Mouse (Mus musculus): ENCODE data around the gene Sik3. TPM values are rescaled to one million over a fixed set of nuclear protein-coding genes. Genes with fewer than 3 reads are reported as not detected.

Gene Sik3
- polyA plus RNA-seq, 1 experiment: 29.4 TPM

GRCm38 (mm10) chr9:46178595-46178994 is 166.0 kb downstream of the Sik3 start:
- TF ChIP-seq MYOD1 (IDR thresholded peaks at IDR 0.05; ENCODE audit: control insufficient read depth in 1 of 3, insufficient read length in 2 of 3, low read depth in 2 of 3) (peak in 1 of 3 experiments; percentile 2), REST (IDR thresholded peaks at IDR 0.05; ENCODE audit: insufficient read depth, insufficient read length) (no peak)
- no peak overlapping the region for H3ac ChIP-seq (ENCODE audit: control insufficient read depth, insufficient read length)
- H3K4me2 ChIP-seq (ENCODE audit: low read depth): no peak overlapping the region
- no peaks in the 10 kb centered on the region for H3K36me3 ChIP-seq (ENCODE audit: control insufficient read depth, insufficient read depth)
- no peaks in the 10 kb centered on the region for H3K79me2 ChIP-seq (ENCODE audit: control insufficient read depth, insufficient read depth)
- no peaks in the 10 kb centered on the region for H3K27me3 ChIP-seq (ENCODE audit: control insufficient read depth, insufficient read depth, insufficient read length)
- no peak overlapping the region for H3K4me3 ChIP-seq

- H3K27me3 ChIP-seq (ENCODE audit: control insufficient read depth, insufficient read depth, insufficient read length): no peaks in the 10 kb centered on the region
- no peak overlapping the region for H3K4me3 ChIP-seq
- no peak overlapping the region for H3K4me2 ChIP-seq (ENCODE audit: low read depth)
- TF ChIP-seq TCF3 (IDR thresholded peaks at IDR 0.05; ENCODE audit: insufficient read length, low read depth) (no peak), MYOD1 (IDR thresholded peaks at IDR 0.05; ENCODE audit: control insufficient read depth in 1 of 3, insufficient read length in 2 of 3, low read depth in 2 of 3) (no peak), REST (IDR thresholded peaks at IDR 0.05; ENCODE audit: insufficient read depth, insufficient read length) (no peak)
- no peaks in the 10 kb centered on the region for H3K36me3 ChIP-seq (ENCODE audit: control insufficient read depth, insufficient read depth)
- H3K79me2 ChIP-seq (ENCODE audit: control insufficient read depth, insufficient read depth): no peaks in the 10 kb centered on the region
- H3ac ChIP-seq (ENCODE audit: control insufficient read depth, insufficient read length): no peak overlapping the region
These were observed 168.7 kb downstream of the Sik3 start for GRCm38 (mm10) chr9:46181297-46181696.

- Histone ChIP-seq H3ac (ENCODE audit: control insufficient read depth, insufficient read length) (no peak overlapping the region), H3K36me3 (ENCODE audit: control insufficient read depth, insufficient read depth) (no peaks in the 10 kb centered on the region), H3K79me2 (ENCODE audit: control insufficient read depth, insufficient read depth) (no peaks in the 10 kb centered on the region), H3K27me3 (ENCODE audit: control insufficient read depth, insufficient read depth, insufficient read length) (no peaks in the 10 kb centered on the region), H3K4me3 (no peak overlapping the region), H3K4me2 (ENCODE audit: low read depth) (peak overlapping the region; percentile 7)
- TF ChIP-seq SRF (IDR thresholded peaks at IDR 0.05; ENCODE audit: control insufficient read depth, insufficient read length, low read depth) (no peak), TCF3 (IDR thresholded peaks at IDR 0.05; ENCODE audit: insufficient read length, low read depth) (no peak), USF1 (IDR thresholded peaks at IDR 0.05; ENCODE audit: low read depth) (no peak), MYOG (IDR thresholded peaks at IDR 0.05; ENCODE audit: control insufficient read depth in 1 of 3, insufficient read depth in 1 of 3, insufficient read length in 2 of 3, low read depth in 2 of 3) (no peak), E2F4 (IDR thresholded peaks at IDR 0.05; ENCODE audit: insufficient read depth) (no peak), CEBPB (IDR thresholded peaks at IDR 0.05; ENCODE audit: insufficient read depth, poor library complexity, severe bottlenecking) (no peak), MYOD1 (IDR thresholded peaks at IDR 0.05; ENCODE audit: control insufficient read depth in 1 of 3, insufficient read length in 2 of 3, low read depth in 2 of 3) (no peak), REST (IDR thresholded peaks at IDR 0.05; ENCODE audit: insufficient read depth, insufficient read length) (no peak), TCF12 (IDR thresholded peaks at IDR 0.05; ENCODE audit: insufficient read depth, poor library complexity, severe bottlenecking) (no peak)
These were observed 171.9 kb downstream of the Sik3 start for GRCm38 (mm10) chr9:46184542-46184941.

- no peak overlapping the region for H3K4me3 ChIP-seq
These were observed 172.6 kb downstream of the Sik3 start for GRCm38 (mm10) chr9:46185191-46185590.

GRCm38 (mm10) chr9:46186387-46186786 is 173.8 kb downstream of the Sik3 start:
- Histone ChIP-seq H3K79me2 (ENCODE audit: control insufficient read depth, insufficient read depth) (no peaks in the 10 kb centered on the region), H3ac (ENCODE audit: control insufficient read depth, insufficient read length) (no peak overlapping the region), H3K4me2 (ENCODE audit: low read depth) (no peak overlapping the region), H3K27me3 (ENCODE audit: control insufficient read depth, insufficient read depth, insufficient read length) (no peaks in the 10 kb centered on the region), H3K4me3 (no peak overlapping the region), H3K36me3 (ENCODE audit: control insufficient read depth, insufficient read depth) (no peaks in the 10 kb centered on the region)
- TF ChIP-seq SRF (IDR thresholded peaks at IDR 0.05; ENCODE audit: control insufficient read depth, insufficient read length, low read depth): no peak
- TF ChIP-seq MYOD1 (IDR thresholded peaks at IDR 0.05; ENCODE audit: control insufficient read depth in 1 of 3, insufficient read length in 2 of 3, low read depth in 2 of 3): no peak
- TF ChIP-seq POLR2AphosphoS2 (IDR thresholded peaks at IDR 0.05; ENCODE audit: insufficient read length, low read depth): no peak
- no peak for TF ChIP-seq REST (IDR thresholded peaks at IDR 0.05; ENCODE audit: insufficient read depth, insufficient read length)
- no peak for TF ChIP-seq TCF3 (IDR thresholded peaks at IDR 0.05; ENCODE audit: insufficient read length, low read depth)
- TF ChIP-seq CEBPB (IDR thresholded peaks at IDR 0.05; ENCODE audit: insufficient read depth, poor library complexity, severe bottlenecking): no peak

More at GRCm38 (mm10) chr9:46185191-46185590, 172.6 kb downstream of the Sik3 start:
- H3K27me3 ChIP-seq (ENCODE audit: control insufficient read depth, insufficient read depth, insufficient read length): no peaks in the 10 kb centered on the region
- H3K4me2 ChIP-seq (ENCODE audit: low read depth): peak overlapping the region; percentile 7
- no peaks in the 10 kb centered on the region for H3K36me3 ChIP-seq (ENCODE audit: control insufficient read depth, insufficient read depth)
- H3K79me2 ChIP-seq (ENCODE audit: control insufficient read depth, insufficient read depth): no peaks in the 10 kb centered on the region
- no peak for TF ChIP-seq USF1 (IDR thresholded peaks at IDR 0.05; ENCODE audit: low read depth)
- no peak for TF ChIP-seq REST (IDR thresholded peaks at IDR 0.05; ENCODE audit: insufficient read depth, insufficient read length)
- TF ChIP-seq TCF3 (IDR thresholded peaks at IDR 0.05; ENCODE audit: insufficient read length, low read depth): no peak
- no peak for TF ChIP-seq MYOG (IDR thresholded peaks at IDR 0.05; ENCODE audit: control insufficient read depth in 1 of 3, insufficient read depth in 1 of 3, insufficient read length in 2 of 3, low read depth in 2 of 3)
- no peak for TF ChIP-seq SRF (IDR thresholded peaks at IDR 0.05; ENCODE audit: control insufficient read depth, insufficient read length, low read depth)
- no peak for TF ChIP-seq E2F4 (IDR thresholded peaks at IDR 0.05; ENCODE audit: insufficient read depth)
- TF ChIP-seq TCF12 (IDR thresholded peaks at IDR 0.05; ENCODE audit: insufficient read depth, poor library complexity, severe bottlenecking): no peak
- TF ChIP-seq MYOD1 (IDR thresholded peaks at IDR 0.05; ENCODE audit: control insufficient read depth in 1 of 3, insufficient read length in 2 of 3, low read depth in 2 of 3): no peak
- no peak for TF ChIP-seq CEBPB (IDR thresholded peaks at IDR 0.05; ENCODE audit: insufficient read depth, poor library complexity, severe bottlenecking)
- TF ChIP-seq POLR2AphosphoS2 (IDR thresholded peaks at IDR 0.05; ENCODE audit: insufficient read length, low read depth): no peak
- TF ChIP-seq MAX (IDR thresholded peaks at IDR 0.05; ENCODE audit: low read depth): no peak
- no peak overlapping the region for H3ac ChIP-seq (ENCODE audit: control insufficient read depth, insufficient read length)
